Mouse (Mus musculus) kidney, adult 18-20 months (tissue): ENCODE results near the gene Olfr17.
"Not testable (repeated sequence)": the region's sequence is repeated elsewhere in the genome, so short reads cannot be mapped to it uniquely, and the experiment has no call there.

Experiments
- DNase-seq: peaks from one replicate; pipeline ENCODE4 v3.0.0; 2021

Olfr17 gene

DNA sequence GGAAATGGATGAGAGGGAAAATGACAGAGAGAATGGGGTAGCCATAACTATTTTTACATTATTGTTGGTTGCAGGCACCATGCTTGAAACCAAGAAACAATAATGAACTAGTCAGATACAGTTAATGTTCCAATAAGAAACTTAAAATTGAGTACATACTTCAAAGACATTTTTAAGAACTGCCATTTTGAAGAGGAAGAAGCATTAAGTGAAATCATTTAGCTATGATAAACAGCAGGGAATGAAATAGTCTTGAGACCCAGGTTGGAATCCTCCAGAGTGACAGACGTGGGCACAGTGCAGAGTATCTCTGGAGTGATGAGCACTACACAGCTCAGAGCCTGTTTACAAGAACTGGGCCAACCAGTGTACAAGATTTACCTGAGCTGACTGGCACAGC is at the start of gene Olfr17:
Olfr17 (plus strand) TSS at position 301 of the 400 bp plus-strand sequence.
- no peak for DNase-seq

- no peak for DNase-seq
Observed at GRCm38 (mm10) chr7:107044407-107044806, 48.6 kb upstream of the Olfr17 start.

GRCm38 (mm10) chr7:107045833-107046232 is 47.2 kb upstream of the Olfr17 start:
- no peak for DNase-seq

DNA sequence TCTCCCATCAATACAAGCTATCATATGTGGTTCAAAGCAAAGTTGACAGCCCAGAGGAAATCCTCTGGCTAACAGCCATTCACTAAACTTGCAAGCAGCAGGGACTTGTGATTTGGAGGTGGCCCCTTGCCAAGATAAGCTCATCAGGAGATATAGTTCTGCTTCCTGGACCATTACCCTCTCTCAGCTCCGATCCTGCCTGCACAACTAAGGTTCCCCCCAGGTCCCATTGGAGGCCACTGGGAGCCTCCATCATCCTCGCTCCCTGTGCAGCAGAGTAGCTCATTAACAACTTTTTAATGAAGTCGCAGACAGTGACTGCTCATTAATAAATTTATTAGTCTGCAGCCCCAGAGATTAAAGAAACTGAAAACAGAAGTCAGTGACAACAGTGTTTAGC is 45.4 kb upstream of the Olfr17 start:
- no peak for DNase-seq

GRCm38 (mm10) chr7:107070681-107071080 is 22.3 kb upstream of the Olfr17 start, which contains the start of gene Olfr714:
TSS of gene Olfr714 (plus strand) at chr7:107070981.
- no peak for DNase-seq

DNA sequence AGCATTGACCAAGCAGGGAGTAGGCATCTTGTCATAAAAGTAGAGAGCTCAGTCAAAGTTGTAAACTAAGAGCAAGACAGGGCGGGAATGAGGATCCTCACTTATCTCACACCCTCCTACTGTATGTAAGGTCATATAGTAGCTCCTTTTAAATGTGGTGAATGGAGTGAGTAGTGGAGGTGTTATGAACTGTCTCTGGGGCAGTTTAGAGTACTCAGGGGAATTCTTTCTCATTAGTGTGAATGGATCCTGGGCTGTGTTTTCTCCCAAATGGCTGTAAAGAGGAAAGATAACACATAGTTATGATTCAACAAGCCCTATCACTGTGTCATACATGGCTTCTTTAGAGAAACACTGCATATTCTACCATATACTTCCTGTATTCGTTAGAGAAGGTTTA is 17.2 kb downstream of the Olfr17 start, which contains the start of gene Olfr715b:
Olfr715b (minus strand) TSS at position 101 of the 400 bp plus-strand sequence.
- not testable (repeated sequence) for DNase-seq

DNA sequence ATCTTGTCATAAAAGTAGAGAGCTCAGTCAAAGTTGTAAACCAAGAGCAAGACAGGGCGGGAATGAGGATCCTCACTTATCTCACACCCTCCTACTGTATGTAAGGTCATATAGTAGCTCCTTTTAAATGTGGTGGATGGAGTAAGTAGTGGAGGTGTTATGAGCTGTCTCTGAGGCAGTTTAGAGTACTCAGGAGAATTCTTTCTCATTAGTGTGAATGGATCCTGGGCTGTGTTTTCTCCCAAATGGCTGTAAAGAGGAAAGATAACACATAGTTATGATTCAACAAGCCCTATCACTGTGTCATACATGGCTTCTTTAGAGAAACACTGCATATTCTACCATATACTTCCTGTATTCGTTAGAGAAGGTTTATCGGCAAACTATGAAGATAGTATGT is 38.0 kb downstream of the Olfr17 start, which contains the start of gene Olfr715:
Olfr715 (minus strand) TSS at position 101 of the 400 bp plus-strand sequence.
- DNase-seq: not testable (repeated sequence)

DNA sequence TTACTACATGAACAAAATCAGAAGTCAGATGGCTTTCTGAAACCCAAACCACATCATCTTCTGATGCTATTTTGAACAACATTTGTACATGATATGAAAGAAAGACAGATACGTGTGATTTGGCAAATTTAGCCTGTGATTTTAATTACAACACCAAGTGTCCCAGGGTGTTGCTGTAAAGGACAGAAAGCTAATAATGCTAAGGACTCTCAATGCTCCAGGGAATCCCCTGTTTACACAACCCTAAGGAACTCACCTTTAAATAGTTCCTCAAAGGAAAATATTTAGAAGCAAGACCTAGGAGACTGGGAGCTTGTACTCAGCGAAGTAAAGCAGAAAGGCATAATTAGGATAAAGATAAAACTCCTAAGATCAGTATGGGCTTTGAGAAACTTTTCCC is 45.0 kb downstream of the Olfr17 start, which contains the start of gene Olfr716:
Olfr716 (plus strand) TSS at position 301 of the 400 bp plus-strand sequence.
- DNase-seq: not testable (repeated sequence)
